Mouse (Mus musculus) kidney, adult 11 months (tissue): Measurements from ENCODE around the gene Krt34.

Experiments
- DNase-seq: peaks from one replicate; pipeline ENCODE4 v3.0.0; 2022

Gene Krt34

GRCm38 (mm10) chr11:99994384-99994661 lies 47.0 kb downstream of the Krt34 start:
- no peak for DNase-seq

GRCm38 (mm10) chr11:99993620-99994383 lies 47.6 kb downstream of the Krt34 start, which contains the start of gene Krtap17-1:
TSS of gene Krtap17-1 (minus strand) at chr11:99993994.
- DNase-seq: no peak

GRCm38 (mm10) chr11:99990571-99990970 lies 50.8 kb downstream of the Krt34 start:
- DNase-seq: no peak

DNA sequence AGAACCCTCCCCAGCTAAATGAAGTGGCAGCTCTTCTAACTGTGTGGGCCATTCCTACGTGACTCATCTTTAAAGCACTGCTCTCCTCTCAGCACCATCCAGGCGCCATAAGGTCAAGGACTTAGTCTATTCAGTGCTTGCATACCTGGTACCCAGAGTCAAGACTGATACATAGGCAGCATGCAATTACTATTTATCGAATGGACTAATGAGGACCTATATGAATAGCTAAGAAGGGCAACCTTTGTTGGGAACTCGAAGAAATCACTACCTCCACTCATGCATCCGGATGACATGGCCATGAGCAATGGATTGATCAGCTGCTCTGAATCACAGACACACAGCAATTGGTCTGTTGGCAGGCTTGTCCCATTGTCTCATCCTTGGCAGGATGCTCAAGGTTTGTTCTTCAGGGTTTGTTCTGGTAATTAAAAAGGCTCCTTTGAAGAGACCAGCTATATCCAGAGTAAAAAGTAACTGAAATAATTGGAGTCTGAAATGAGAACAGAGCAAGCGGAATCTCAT lies 51.4 kb downstream of the Krt34 start:
- no peak for DNase-seq

DNA sequence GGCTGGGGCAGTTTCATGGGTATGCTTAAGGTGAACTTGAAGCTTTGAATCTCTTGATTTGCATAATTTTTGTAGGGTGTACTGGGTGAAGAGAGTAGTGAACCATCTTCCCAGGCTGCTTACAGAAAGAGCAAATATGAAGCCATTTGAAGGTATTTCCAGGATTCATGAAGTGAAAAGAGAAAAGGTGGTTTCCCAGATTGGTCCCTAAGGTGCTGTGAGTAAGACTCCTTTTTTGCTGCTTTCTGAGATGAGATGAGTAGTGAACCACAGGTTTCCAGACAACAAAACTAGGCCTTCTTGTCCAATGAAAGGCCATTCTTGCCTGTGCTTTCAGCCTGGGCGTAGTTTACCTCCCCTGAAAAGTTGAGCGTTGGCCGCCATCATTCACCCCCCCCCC lies 52.8 kb downstream of the Krt34 start:
- DNase-seq: no peak
